Mouse (Mus musculus) cerebellum, adult 11-12 months (tissue): ENCODE measurements around the gene Cbx8.

Experiments used
- DNase-seq: peaks from one replicate; pipeline ENCODE4 v3.0.0; 2022

Gene Cbx8

GRCm38 (mm10) chr11:119026203-119026602, 14.6 kb downstream of the Cbx8 start:
- no peak for DNase-seq

DNA sequence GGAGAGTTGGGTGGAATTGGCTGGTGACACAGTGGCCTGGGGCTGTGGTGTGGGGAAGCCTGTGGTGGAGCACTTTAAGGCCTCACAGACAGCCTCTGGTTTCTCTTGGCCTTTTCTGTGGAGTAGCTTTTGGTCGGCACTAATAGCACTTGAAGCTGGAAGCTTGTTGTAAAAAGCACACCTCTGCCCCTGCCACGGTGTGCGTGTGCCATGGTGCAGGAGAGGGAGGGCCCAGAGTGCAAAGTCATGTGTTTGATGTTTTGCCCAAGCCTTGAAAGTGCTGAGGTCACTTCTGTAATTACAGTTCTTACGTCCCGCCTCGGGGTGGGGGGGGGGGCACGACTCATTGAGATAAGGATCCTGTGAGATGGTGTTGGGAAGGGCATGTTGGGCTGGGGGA, 16.5 kb downstream of the Cbx8 start:
- no peak for DNase-seq

DNA sequence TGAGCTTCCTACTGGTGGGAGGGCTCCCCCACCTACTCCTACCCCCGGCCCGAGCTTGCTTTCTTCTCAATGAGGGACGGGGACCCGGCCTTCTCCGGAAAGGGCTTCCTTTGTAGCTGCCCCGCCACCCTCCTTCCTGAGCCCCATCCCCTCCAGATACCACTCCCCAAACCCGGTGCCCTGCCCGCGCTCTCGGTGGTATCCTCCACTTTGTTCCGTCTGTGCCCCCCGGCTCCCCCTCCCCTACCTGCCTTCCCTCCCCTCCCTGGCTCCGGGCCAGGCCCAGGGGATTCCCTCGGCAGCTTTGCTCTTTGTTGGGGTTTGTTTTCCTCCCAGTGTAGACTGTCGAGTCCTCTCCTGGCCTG, 17.2 kb downstream of the Cbx8 start:
- DNase-seq = no peak

DNA sequence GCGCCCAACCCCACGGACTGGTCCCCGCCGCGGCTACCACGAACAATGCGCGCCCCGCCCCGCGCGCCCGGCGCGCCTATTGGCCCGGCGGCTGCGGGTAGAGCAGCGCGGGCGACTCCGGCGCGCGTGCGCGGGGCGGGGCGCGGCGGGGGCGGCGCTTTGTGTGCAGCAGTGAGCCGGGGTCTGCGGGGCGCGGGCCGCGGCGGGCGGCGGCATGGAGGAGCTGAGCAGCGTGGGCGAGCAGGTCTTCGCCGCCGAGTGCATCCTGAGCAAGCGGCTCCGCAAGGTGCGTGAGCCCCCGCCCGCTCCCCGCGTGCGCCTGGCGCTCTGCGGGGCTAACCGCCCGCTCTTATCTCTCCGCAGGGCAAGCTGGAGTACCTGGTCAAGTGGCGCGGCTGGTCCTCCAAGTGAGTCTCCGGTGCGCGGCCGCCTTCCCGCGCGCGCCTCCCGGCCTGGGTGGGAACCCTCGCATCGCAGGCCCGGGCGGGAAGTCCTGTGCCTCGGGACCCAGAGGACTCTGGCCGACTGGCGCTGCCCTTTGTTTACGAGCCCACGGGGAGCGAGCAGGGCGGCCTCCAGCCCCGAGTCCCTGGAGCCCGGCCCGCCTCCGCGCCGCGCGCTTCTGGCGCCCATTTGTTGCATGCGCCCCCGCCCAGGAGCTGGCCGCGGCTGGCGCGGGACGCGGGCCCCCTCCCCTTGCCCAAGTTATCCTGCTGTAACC, 17.7 kb downstream of the Cbx8 start, which contains the start of gene Cbx2:
TSS of gene Cbx2 (plus strand) at position 68 of the 721 bp plus-strand sequence.
- peak; percentile 80 for DNase-seq

- no peak for DNase-seq
Measured at GRCm38 (mm10) chr11:119022068-119022894, 18.5 kb downstream of the Cbx8 start.

DNA sequence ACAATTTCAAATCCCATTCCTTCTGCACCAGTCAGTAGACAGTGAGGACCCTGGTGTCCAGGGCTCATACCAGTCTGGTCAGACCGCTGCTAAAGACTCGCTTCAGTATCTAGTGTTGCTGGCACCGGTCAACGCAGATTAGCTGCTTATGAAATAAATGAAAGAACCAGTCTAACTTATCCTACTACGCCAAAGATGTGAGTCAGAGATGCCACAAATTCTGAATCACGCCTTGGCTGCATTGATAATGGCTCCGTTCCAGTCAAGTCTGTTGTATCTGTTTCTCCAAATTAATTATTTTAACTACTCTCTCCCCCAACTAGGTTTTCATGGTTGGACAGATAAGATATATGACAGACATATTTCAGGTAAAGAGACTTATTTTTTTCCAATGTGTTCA, 19.6 kb downstream of the Cbx8 start:
- no peak for DNase-seq

DNA sequence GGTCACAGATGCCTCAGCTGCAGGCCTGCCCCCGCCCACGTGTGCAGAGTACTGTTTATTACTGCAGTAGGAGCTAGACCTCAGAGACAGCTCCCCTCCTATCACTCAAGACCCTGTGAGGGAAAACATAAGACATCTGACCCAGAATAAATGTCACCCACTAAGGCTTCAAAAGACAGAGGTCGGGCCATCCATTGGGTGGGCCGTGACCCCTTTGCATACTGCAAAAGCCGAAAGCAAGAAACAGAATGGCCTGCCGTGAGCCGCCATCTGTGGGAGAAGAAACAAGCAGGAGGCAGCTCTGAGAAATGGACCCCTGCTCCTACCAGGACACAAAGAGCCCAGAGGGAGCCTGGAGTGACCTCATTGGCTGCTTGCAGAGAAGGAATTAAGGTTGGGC, 23.3 kb downstream of the Cbx8 start:
- no peak for DNase-seq

DNA sequence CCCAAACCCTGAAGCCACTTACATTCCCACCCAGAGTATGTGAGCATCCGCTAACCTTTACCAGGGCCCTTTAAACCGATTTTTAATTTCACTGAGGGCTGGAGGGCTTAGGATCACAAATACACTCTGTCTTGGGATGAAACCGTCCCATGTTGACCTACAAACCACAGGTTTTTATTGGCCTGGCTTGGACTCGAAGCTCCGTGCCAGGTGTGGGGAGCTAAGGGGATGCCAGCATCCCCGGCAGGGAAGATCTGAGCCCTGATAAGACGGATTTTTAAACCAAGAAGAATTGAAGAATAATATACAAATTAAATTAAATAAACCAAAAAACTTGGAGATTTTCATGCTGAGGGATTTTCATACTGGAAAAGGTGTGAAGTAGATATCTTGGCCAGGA, 26.3 kb downstream of the Cbx8 start:
- DNase-seq = no peak

DNA sequence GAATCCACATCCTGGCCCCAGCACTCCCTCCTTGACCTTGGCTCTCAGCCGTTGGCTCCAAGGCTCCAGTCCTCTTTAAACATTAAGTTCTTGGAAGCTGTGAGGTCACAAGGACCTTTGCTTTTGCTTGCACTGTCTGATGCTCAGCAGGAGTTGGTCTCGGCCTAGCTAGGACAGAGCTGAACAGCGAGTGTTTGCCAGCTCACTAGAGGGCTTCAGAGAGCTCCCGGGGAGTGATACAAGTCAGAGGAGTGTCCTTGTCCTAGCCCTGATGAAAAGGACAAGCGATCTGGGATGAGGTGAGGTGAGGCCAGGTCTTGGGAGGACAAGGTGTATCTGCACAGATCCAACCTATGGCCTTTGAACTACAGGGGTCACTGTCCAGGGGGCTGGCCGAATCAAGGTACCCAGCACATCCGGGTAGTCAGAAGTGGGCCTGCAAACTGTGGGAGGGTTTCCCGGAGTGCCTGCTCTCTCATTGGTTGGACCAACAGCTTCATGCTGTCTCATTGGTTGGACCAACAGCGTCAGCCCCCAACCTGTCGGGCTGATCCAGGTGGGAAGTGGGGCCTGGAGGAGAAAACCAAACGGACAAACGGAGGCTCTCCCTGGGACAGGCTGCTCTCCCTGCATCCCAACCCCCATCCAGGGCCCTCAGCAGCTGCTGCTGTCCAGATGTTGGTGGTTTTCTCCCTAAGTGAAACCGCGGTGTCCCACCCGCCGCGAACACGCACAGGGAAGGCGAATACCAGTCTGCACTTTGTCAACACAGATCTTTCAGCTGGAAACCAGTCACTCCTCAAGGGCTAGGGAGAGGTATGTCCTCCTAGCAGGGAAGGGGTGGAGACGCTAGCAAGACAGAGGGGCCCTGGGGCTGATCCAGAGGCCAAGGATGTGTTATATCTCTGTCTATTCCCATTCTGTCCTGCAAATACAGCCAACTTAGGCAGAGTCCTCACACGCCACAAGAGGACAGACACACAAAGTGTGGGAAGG, 33.0 kb downstream of the Cbx8 start:
- no peak for DNase-seq

DNA sequence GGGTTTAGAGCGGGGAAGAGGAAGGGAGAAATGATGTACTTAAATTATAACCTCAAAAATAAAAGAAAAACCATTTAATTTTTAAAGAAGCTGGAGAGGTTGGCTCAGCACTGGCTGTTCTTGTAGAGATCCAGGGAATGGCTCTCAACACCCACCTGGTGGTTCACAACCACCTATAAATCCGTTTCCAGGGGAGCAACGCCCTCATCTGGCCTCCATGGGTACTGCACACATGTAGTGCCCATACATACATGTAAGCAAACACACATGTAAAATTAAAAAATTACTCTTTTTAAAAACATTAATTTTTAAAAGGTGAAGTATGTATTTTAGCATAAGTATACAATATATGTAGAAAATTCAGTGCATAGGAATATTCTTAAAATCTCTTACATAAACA, 34.3 kb downstream of the Cbx8 start:
- no peak for DNase-seq

DNA sequence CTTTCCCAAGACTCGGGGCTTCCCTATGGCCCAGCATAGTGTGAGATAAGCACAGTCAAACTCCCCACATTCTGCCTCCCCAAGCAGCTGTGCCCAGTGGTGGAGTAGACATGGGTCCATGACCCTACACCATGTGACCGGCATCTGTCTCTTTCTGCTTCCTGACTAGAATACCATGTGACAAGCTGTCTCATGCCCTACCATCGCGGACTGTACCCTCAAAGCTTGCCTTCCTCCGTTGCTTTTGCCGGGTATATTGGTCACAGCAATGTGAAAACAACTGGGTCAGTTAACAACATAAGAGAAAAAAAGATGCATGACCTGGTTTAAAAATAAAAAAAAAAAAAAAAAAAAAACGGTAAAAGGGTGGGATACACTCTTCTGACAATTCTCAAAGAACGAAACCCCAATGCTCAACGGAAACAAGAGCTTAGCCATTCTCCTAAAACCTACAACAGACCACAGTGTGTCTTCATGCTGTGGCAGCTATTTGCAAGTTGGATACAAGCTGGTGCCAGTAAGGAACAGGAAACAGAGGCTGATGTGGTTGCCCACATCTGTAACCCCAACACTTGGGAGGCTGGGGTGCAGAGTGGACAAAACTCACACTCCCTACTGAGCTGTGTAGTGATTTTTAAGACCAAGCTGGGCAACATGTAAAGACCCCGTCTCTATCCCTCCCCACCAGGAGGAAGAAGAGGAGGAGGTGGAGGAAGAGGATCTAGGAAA, 35.1 kb downstream of the Cbx8 start:
- no peak for DNase-seq

- DNase-seq = no peak
Measured at GRCm38 (mm10) chr11:119001493-119002128, 39.2 kb downstream of the Cbx8 start.

DNA sequence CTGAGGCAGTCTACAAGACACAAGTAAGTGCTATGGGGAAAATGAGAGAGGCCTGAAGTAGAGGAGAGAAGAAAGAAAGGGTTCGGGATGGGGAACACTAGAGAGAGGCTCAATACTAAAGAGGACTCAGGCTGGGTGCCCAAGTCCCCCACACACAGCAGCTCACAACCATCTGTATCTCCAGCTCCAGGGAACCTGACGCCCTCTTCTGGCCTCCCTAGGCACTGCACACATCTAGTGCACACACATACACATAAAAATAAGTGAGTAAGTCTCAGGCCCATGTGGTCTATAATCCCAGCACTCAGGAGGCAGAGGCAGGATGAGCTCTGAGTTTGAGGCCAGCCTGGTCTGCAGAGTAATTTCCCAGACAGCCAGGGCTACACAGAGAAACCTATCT, 39.9 kb downstream of the Cbx8 start:
- DNase-seq = no peak

DNA sequence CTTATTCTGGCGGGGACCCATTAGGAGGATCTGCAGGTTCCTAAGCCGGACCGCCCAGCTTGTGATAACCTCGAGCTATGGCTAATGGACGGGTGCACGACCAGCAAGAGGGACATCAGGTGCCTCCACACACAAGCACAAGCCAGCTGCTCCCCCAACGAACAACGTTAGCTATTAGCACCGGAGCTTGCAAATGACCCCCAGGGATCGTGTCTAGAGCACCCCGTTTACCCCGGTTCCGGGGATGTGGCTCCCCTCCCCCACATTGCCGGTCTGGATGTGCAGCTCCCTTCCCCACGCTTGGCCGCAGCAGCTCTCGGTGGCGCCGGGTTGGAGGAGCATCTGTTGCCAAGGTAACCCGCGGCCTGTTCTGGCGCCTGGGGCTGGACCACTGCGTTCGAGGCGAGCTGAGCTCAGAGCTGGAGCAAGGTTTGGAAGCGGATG, 41.4 kb downstream of the Cbx8 start:
- peak; percentile 49 for DNase-seq

DNA sequence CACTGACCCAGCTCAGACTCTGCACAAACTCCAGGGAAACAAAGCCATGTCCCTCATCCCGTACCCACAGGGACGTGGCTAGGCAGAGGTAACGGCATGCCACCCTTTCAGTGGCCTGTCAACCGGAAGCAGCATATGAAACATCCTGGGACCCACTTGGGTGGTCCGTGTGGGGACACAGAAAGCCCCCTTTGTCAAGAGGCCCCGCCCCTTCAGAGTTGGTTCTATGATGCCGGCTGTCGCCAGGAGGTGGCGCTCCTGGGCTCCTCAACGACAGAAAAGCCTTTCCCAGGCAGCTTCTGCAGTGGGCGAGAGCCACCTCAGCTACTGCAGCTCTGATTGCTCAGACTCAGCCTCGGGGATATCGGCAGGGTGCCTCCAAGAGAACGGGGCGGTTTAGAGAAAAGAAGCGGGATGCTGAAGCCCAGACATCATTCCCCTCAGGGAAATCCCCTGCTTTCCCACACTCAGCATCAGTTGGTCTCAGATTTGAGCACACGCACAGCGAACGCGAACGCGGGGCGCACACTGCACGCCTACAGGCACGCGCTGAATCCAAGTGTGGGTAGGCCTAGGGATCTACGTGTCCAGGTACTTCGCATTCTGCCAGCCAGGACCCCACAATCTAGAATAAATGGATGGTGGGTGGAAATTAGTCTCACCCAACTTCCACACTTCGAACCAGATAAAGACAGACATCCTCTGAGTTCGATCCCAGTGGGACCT, 42.1 kb downstream of the Cbx8 start:
- peak; percentile 81 for DNase-seq

GRCm38 (mm10) chr11:118997182-118997581, 43.6 kb downstream of the Cbx8 start:
- no peak for DNase-seq

GRCm38 (mm10) chr11:118995448-118995847, 45.3 kb downstream of the Cbx8 start:
- DNase-seq = no peak

DNA sequence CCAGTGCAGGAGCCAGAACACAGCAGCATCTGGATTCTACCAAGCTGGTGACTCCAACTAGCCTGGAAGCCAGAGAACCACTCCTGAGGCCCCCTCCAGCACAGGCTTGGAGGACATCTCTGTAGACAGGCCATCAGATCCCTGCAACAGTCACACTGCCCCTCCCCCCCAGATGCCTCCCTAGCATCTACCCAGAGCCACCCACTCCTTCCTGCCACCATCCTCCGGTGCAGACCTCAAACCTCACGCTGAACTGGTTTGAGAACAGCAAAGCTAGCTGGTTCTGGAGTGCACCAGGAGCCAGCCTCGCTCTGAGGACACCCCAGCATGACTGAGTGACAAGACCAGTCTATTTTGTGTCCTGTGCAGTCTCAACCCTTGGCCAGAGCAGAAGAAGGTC, 48.0 kb downstream of the Cbx8 start:
- no peak for DNase-seq

- DNase-seq = no peak
Measured at GRCm38 (mm10) chr11:118987999-118988398, 52.8 kb downstream of the Cbx8 start, which contains the start of gene Enpp7. TSS of gene Enpp7 (plus strand) at chr11:118988188.
